Mouse (Mus musculus) cerebellum, adult 2 months (tissue): ENCODE measurements at regions not wholly inside any gene's neighbourhood (a gene's known extent, or its start where the extent isn't known, plus 50 kb on each side); places are given as distances from the start of the nearest gene placed in this dataset.
"Not testable (repeated sequence)": the region's sequence is repeated elsewhere in the genome, so short reads cannot be mapped to it uniquely, and the experiment has no call there.

Experiments
- DNase-seq, 2 experiments: peaks; one replicate each; pipeline ENCODE4 v3.0.0; 2021
- H3K27ac ChIP-seq: fragments of 200-500 bp; 2 replicates; pipeline ENCODE4 v1.5.1; 2012; ENCODE audit warnings: low read length, control low read depth, inconsistent platforms; ENCODE audit not compliant: insufficient read depth
- H3K27me3 ChIP-seq: fragments of 200-500 bp; 2 replicates; pipeline ENCODE4 v1.6.1; 2012; ENCODE audit warnings: inconsistent platforms, mild to moderate bottlenecking, low read length, moderate library complexity; ENCODE audit not compliant: control insufficient read depth, insufficient read depth
- H3K4me1 ChIP-seq: fragments of 200-500 bp; 2 replicates; pipeline ENCODE4 v1.6.1; 2011; ENCODE audit warnings: low read length; ENCODE audit not compliant: control insufficient read depth, insufficient read depth
- H3K4me3 ChIP-seq: fragments of 200-500 bp; replicated peaks from 2 replicates; pipeline ENCODE3; 2011; ENCODE audit warnings: mild to moderate bottlenecking, low read depth, low read length, control low read depth; ENCODE audit not compliant: insufficient read depth
- CTCF ChIP-seq: fragments of 200-500 bp; IDR thresholded peaks from 2 replicates; pipeline ENCODE4 v1.5.1; 2011; ENCODE audit warnings: low read depth, mild to moderate bottlenecking, control low read depth, low read length, moderate library complexity, borderline replicate concordance; ENCODE audit not compliant: insufficient read depth
- POLR2A ChIP-seq: fragments of 200-500 bp; IDR thresholded peaks from 2 replicates; pipeline ENCODE4 v1.6.1; 2011; ENCODE audit warnings: low read length, control low read depth, borderline replicate concordance; ENCODE audit not compliant: insufficient read depth
- WGBS: fragments of 180-500 bp; shearing (Covaris S2); methylation state at CpG from one replicate; pipeline ENCODE4 v1.1.7; 2018; 5-methylcytosine and 5-hydroxymethylcytosine counted together

DNA sequence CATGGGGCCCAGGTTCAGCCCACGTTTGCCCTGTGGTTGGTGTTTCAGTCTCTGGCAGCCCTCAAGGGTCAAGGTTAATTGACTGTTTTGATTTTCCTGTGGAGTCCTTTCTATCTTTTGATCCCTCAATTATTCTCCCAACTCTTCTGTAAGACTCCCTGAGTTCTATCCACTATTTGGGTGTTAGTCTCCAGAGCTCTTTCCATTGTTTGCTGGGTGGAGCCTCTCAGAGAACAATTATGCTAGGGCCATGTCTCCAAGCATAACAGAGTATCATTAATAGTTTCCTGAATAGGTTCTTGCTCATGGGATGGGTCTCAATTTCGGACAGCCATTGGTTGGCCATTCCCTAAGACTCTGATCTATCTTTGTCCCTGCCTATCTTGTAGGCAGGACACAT, 685.7 kb downstream of the Nxph1 start:
- TF ChIP-seq POLR2A (no peak), CTCF (no peak)
- Histone ChIP-seq H3K27me3 (no peaks in the 10 kb centered on the region), H3K27ac (no peak overlapping the region), H3K4me1 (no peaks in the 10 kb centered on the region), H3K4me3 (no peak overlapping the region)
- DNase-seq = no peak
- 44% methylated on average over 2 of the region's 2 CpGs for WGBS

DNA sequence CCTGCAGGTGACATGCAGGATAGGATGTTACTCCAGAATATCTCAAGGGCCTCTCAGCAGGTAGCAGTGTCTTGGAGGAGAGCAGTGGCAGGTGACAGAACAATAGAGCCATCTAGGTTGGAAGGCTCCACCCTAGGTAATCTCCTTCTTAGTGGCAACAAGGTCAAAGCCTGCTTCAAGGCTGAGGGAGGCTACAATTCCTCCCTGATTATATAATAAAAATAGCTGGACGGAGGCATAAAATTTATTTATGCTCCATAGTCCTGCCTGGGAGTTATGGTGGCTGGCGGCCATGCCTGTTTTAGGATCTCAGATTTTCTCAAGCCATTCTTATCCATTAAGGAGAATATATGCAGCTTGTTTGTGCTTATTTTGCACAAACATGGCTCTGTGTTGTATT, 695.2 kb downstream of the Nxph1 start:
- not testable (repeated sequence) for H3K27me3 ChIP-seq, H3K4me3 ChIP-seq, H3K27ac ChIP-seq, H3K4me1 ChIP-seq, DNase-seq
- WGBS = 95% methylated on average over 2 of the region's 2 CpGs

DNA sequence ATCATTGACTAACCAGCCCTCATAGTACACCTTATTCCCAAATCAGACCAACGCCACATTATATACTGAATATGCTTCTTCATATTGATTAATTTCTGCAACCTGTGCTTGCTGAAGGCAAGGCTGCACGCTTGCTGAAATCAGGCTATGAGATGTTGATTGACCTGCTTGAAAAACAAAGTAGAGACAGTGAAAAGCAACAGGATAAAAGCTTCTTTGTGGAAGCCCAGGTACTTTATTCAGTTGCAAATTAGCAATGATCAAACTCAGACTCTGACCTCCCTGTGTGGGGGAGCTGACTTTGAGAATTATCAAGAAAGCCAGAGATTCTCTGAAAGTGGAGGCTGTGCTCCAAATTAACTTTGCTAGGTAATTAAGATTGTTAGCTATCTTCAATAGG, 695.7 kb downstream of the Nxph1 start:
- WGBS = 82% methylated on average over 2 of the region's 2 CpGs
- H3K27ac ChIP-seq, DNase-seq, H3K4me1 ChIP-seq, H3K27me3 ChIP-seq, H3K4me3 ChIP-seq: not testable (repeated sequence)

DNA sequence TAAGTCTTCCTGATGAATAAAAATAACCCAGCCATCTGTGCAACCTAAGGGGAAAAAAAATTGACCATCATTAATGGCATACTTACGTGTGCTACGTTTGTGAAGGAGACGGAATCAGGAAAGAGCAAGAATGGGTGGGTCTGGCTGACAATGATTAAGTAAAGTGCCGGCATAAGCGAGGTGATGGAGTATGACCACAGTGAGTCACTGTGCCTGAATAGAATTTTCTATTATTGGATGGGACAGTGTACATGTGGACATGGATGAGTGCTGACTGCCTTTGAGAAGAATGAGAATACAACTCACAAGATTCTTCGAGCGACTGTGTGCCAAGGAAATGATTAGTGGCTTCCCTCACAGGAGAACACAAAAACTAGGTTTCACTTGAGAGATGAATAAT, 711.4 kb downstream of the Nxph1 start:
- TF ChIP-seq POLR2A = no peak
- TF ChIP-seq CTCF = no peak
- Histone ChIP-seq H3K4me1 (no peaks in the 10 kb centered on the region), H3K27ac (no peak overlapping the region), H3K4me3 (no peak overlapping the region), H3K27me3 (no peaks in the 10 kb centered on the region)
- DNase-seq = no peak
- WGBS = 85% methylated on average over 7 of the region's 7 CpGs

DNA sequence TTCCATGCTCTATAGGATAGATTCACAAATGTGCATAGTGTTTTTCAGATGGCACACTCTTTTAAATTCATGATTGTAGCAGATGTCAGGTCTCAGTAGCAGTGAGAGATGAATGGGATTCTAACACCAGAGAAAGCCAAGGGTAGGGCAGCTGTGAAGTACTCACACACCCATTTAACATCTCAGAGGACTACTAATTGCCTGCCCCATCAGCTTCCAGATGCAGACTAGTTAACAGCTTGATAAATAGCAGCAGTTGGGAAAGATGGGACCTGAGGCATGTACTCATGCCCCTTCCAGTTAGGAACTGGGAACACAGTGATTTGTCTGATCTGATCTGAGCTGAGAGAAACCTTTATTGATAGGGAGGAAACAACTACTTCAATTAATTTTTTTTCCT, 737.0 kb downstream of the Nxph1 start:
- H3K27me3 ChIP-seq = no peaks in the 10 kb centered on the region
- no peak for TF ChIP-seq POLR2A
- TF ChIP-seq CTCF = no peak
- no peak overlapping the region for H3K4me3 ChIP-seq
- H3K4me1 ChIP-seq = no peaks in the 10 kb centered on the region
- H3K27ac ChIP-seq = no peak overlapping the region
- no peak for DNase-seq

DNA sequence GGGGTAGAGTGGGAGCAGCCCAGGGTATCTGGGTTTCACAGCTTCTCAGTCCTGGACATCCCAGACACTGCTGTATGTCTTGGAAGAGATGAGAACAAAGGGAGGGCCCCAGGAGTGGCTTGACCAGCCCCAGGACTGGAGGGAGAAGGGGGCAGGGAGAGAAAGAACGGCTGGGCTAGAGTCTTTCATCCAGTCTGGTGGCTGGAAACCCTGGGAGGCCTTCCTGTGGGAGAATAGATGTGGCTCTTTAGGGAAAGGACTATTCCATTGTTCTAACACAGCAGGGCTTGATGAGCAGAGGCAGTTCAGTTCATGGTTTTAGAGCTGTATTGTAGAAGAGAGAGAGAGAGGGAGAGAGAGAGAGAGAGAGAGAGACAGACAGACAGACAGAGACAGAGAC, 745.5 kb downstream of the Nxph1 start:
- Histone ChIP-seq H3K27ac (no peak overlapping the region), H3K4me3 (no peak overlapping the region), H3K27me3 (no peaks in the 10 kb centered on the region), H3K4me1 (no peaks in the 10 kb centered on the region)
- WGBS = 6% methylated on average over 1 of the region's 1 CpGs
- TF ChIP-seq POLR2A = no peak
- no peak for TF ChIP-seq CTCF
- DNase-seq = no peak

DNA sequence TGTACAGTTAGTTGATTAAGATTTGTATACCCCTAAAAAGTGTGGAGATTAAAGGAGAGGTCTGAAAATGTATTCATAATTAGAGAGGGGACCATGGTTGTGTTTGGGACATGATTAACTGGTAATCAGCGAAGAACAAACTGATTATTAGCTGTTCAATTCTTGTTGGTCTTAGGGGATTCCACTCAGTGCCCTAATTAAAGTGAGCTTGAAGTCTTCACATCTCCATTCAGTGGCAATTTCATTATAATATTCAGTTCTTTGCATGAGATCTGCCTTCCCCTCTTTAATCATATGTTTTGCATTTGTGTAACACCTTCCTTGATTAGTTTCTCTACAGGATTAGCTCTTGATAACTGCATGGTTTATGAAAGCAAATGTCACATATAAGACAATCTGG, 749.5 kb downstream of the Nxph1 start:
- Histone ChIP-seq H3K4me3 (no peak overlapping the region), H3K4me1 (no peaks in the 10 kb centered on the region), H3K27me3 (no peaks in the 10 kb centered on the region), H3K27ac (no peak overlapping the region)
- no peak for DNase-seq
- 80% methylated on average over 1 of the region's 1 CpGs for WGBS
- TF ChIP-seq CTCF = no peak

DNA sequence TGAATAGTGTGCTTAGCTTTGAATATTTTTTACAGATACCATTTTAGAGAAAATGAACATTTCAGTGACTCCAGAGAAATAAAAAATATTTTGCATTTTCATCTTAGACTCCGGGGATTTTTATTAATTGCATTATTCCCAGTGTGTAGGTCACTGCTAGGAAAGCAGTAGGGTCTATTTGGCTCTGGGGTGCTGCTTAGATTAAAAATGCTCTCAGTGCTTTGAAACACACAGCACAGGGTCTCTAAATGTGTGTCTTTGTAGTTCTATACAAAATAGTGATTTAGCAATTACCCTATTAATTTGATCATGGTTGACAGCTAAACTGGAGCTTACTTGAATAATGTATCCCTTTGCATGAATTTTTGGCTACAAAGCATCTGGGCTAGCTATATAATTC, 750.0 kb downstream of the Nxph1 start:
- no peaks in the 10 kb centered on the region for H3K4me1 ChIP-seq
- TF ChIP-seq POLR2A = no peak
- TF ChIP-seq CTCF = no peak
- DNase-seq = no peak
- WGBS = 94% methylated on average over 1 of the region's 1 CpGs
- no peak overlapping the region for H3K27ac ChIP-seq
- no peak overlapping the region for H3K4me3 ChIP-seq
- H3K27me3 ChIP-seq = no peaks in the 10 kb centered on the region
